Mouse (Mus musculus): ENCODE data around the gene Ankrd13a.

Ankrd13a gene

GRCm38 (mm10) chr5:114799848-114800247 is 25.4 kb downstream of the Ankrd13a start:
- peak in 1 of 2 experiments; percentile 64 for DNase-seq (ENCODE audit: low spot score in 2 of 2)

- no peak for DNase-seq (ENCODE audit: low spot score in 2 of 2)
These were observed 26.6 kb downstream of the Ankrd13a start for GRCm38 (mm10) chr5:114801049-114801448.

- DNase-seq (ENCODE audit: low spot score in 2 of 2): no peak
These were observed 27.4 kb downstream of the Ankrd13a start for GRCm38 (mm10) chr5:114801841-114802240.

- DNase-seq (ENCODE audit: low spot score in 2 of 2): no peak
These were observed 28.8 kb downstream of the Ankrd13a start for GRCm38 (mm10) chr5:114803231-114803630.

- DNase-seq (ENCODE audit: low spot score in 2 of 2): no peak
These were observed 29.9 kb downstream of the Ankrd13a start for GRCm38 (mm10) chr5:114804335-114804734.

GRCm38 (mm10) chr5:114804958-114805357 is 30.5 kb downstream of the Ankrd13a start:
- DNase-seq (ENCODE audit: low spot score in 2 of 2): no peak

- DNase-seq (ENCODE audit: low spot score in 2 of 2): peak in 1 of 2 experiments; percentile 28
These were observed 31.2 kb downstream of the Ankrd13a start for GRCm38 (mm10) chr5:114805436-114806350.

GRCm38 (mm10) chr5:114806636-114807035 is 32.2 kb downstream of the Ankrd13a start:
- DNase-seq (ENCODE audit: low spot score in 2 of 2): no peak

- DNase-seq (ENCODE audit: low spot score in 2 of 2): no peak
These were observed 32.6 kb downstream of the Ankrd13a start for GRCm38 (mm10) chr5:114807063-114807462.

- no peak for DNase-seq (ENCODE audit: low spot score in 2 of 2)
These were observed 33.0 kb downstream of the Ankrd13a start for GRCm38 (mm10) chr5:114807468-114807867.

GRCm38 (mm10) chr5:114807893-114808292 is 33.4 kb downstream of the Ankrd13a start:
- DNase-seq (ENCODE audit: low spot score in 2 of 2): no peak

- no peak for DNase-seq (ENCODE audit: low spot score in 2 of 2)
These were observed 33.9 kb downstream of the Ankrd13a start for GRCm38 (mm10) chr5:114808385-114808784.

GRCm38 (mm10) chr5:114809181-114809756 is 34.8 kb downstream of the Ankrd13a start:
- no peak for DNase-seq (ENCODE audit: low spot score in 2 of 2)

- no peak for DNase-seq (ENCODE audit: low spot score in 2 of 2)
These were observed 35.3 kb downstream of the Ankrd13a start for GRCm38 (mm10) chr5:114809826-114810225.

GRCm38 (mm10) chr5:114813525-114814181 is 39.2 kb downstream of the Ankrd13a start:
- DNase-seq (ENCODE audit: low spot score in 2 of 2): peak; percentile 65 to 75

- no peak for DNase-seq (ENCODE audit: low spot score in 2 of 2)
These were observed 42.1 kb downstream of the Ankrd13a start for GRCm38 (mm10) chr5:114816599-114816998.

GRCm38 (mm10) chr5:114818124-114818523 is 43.6 kb downstream of the Ankrd13a start:
- DNase-seq (ENCODE audit: low spot score in 2 of 2): no peak

- peak in 1 of 2 experiments; percentile 52 for DNase-seq (ENCODE audit: low spot score in 2 of 2)
These were observed 48.6 kb downstream of the Ankrd13a start, which contains the start of gene 1500011B03Rik for GRCm38 (mm10) chr5:114822796-114823688. TSS of gene 1500011B03Rik (minus strand) at chr5:114823468.

GRCm38 (mm10) chr5:114824197-114824596 is 49.7 kb downstream of the Ankrd13a start:
- no peak for DNase-seq (ENCODE audit: low spot score in 2 of 2)

GRCm38 (mm10) chr5:114825978-114826691 is 51.7 kb downstream of the Ankrd13a start:
- DNase-seq (ENCODE audit: low spot score in 2 of 2): peak; percentile 53 to 62

- DNase-seq (ENCODE audit: low spot score in 2 of 2): no peak
These were observed 53.0 kb downstream of the Ankrd13a start for GRCm38 (mm10) chr5:114827427-114827826.
